ENCODE assay signal across 17 mouse cellular contexts in the genomic region with DNA sequence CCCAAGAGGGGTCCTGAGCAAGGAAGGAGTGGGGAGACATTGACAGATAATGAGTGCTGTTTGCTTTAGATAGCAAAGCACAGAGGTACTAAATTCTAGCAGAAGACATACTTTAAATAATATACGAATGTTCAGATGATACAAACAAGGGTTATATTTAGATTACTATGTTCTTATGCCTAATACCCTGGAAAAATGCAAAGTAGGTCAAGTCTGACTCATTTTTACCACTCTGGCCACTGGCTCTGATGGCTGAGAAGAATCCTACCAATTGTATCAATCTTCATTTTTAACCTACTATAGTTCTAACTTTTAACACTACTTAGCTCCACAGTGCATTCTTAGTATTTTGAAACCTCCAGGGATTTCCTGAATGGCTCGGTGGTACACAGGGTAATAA.
"Had no signal": no experiment of that assay in that cellular context is flagged by ENCODE, and none has a peak within 500 bp of the region (broad histone marks: within the 10 kb centered on the region; RNA-seq: fewer than 3 reads in every experiment).

No protein-coding gene starts in this region.

- DNase-seq: retina, postnatal 1 day; right cerebral cortex, adult 18-20 months; right cerebral cortex, postnatal 14 days; right cerebral cortex, postnatal 25 days; right cerebral cortex, postnatal 4 days; spleen, adult 18-20 months; thymus, adult 18-20 months; thymus, adult 2 months; thymus, postnatal 14 days; thymus, postnatal 25 days; thymus, postnatal 36 days; thymus, postnatal 4 days had no signal

- H3K36me3 ChIP-seq: neural tube, embryonic 12.5 days; neural tube, embryonic 13.5 days; neural tube, embryonic 15.5 days; stomach, embryonic 15.5 days had no signal

- H3K4me3 ChIP-seq: neural tube, embryonic 12.5 days; neural tube, embryonic 13.5 days; neural tube, embryonic 15.5 days; stomach, embryonic 15.5 days had no signal

- H3K27ac ChIP-seq: neural tube, embryonic 12.5 days; neural tube, embryonic 13.5 days; neural tube, embryonic 15.5 days; stomach, embryonic 15.5 days; stomach, postnatal 0 days had no signal

- H3K9me3 ChIP-seq: neural tube, embryonic 12.5 days; neural tube, embryonic 13.5 days; neural tube, embryonic 15.5 days; stomach, embryonic 15.5 days had no signal

- H3K9ac ChIP-seq: neural tube, embryonic 12.5 days; neural tube, embryonic 13.5 days; neural tube, embryonic 15.5 days; stomach, embryonic 15.5 days had no signal

- H3K4me1 ChIP-seq: neural tube, embryonic 12.5 days had no signal

- H3K4me2 ChIP-seq: neural tube, embryonic 12.5 days; neural tube, embryonic 13.5 days; neural tube, embryonic 15.5 days; stomach, embryonic 15.5 days had no signal

- H3K27me3 ChIP-seq: neural tube, embryonic 12.5 days; neural tube, embryonic 13.5 days; neural tube, embryonic 15.5 days; stomach, embryonic 15.5 days had no signal
